Mouse (Mus musculus) lung, embryonic 14.5 days (tissue): ENCODE measurements at regions not wholly inside any gene's neighbourhood (a gene's known extent, or its start where the extent isn't known, plus 50 kb on each side); places are given as distances from the start of the nearest gene placed in this dataset.
A peak's percentile ranks its signal among the peaks of the same experiment; 100 is the strongest.

Experiments
- ATAC-seq: fragments of 200-750 bp; cut with Nextera tagmentation; 2 replicates; pipeline ENCODE4 v1.8.0; 2017; ENCODE audit warnings: mild to moderate bottlenecking, moderate TSS enrichment, moderate library complexity; ENCODE audit not compliant: insufficient read depth
- DNase-seq: peaks from one replicate; pipeline ENCODE4 v3.0.0-alpha.2; 2015
- H3K27ac ChIP-seq: fragments of 300-500 bp; sonication (generic); 2 replicates; pipeline ENCODE4 v1.5.1; 2014; ENCODE audit warnings: low read depth, mild to moderate bottlenecking, moderate library complexity
- H3K27me3 ChIP-seq: fragments of 300-500 bp; sonication (generic); 2 replicates; pipeline ENCODE4 v1.6.1; 2014; ENCODE audit warnings: low read length, control low read depth; ENCODE audit not compliant: insufficient read depth
- H3K36me3 ChIP-seq: fragments of 300-500 bp; sonication (generic); 2 replicates; pipeline ENCODE4 v1.6.1; 2014; ENCODE audit warnings: control low read depth; ENCODE audit not compliant: insufficient read depth
- H3K4me1 ChIP-seq: fragments of 300-500 bp; sonication (generic); 2 replicates; pipeline ENCODE4 v1.6.1; 2014; ENCODE audit warnings: antibody characterized with exemption, control low read depth; ENCODE audit not compliant: insufficient read depth
- H3K4me2 ChIP-seq: fragments of 300-500 bp; sonication (generic); 2 replicates; pipeline ENCODE4 v1.6.1; 2014; ENCODE audit warnings: mild to moderate bottlenecking
- H3K4me3 ChIP-seq: fragments of 300-500 bp; sonication (generic); 2 replicates; pipeline ENCODE4 v1.5.1; 2014; ENCODE audit warnings: low read depth, low read length
- H3K9ac ChIP-seq: fragments of 300-500 bp; sonication (generic); 2 replicates; pipeline ENCODE4 v1.6.1; 2014
- H3K9me3 ChIP-seq: fragments of 300-500 bp; sonication (generic); 2 replicates; pipeline ENCODE4 v1.6.1; 2016; ENCODE audit warnings: low read depth, low read length, control low read depth
- CTCF ChIP-seq: IDR thresholded peaks from 2 replicates; pipeline ENCODE4 v1.5.1; 2016; ENCODE audit warnings: antibody characterized with exemption, low read depth
- whole genome bisulfite sequencing: fragments of 180-500 bp; shearing (Covaris S2); extraction: QIAGEN DNeasy Blood & Tissue Kit; methylation state at CpG from one replicate; pipeline ENCODE4 v1.1.7; 2014; 5-methylcytosine and 5-hydroxymethylcytosine counted together

GRCm38 (mm10) chr6:84269478-84269877 is 261.1 kb downstream of the Dysf start:
- Histone ChIP-seq H3K36me3 (no peaks in the 10 kb centered on the region), H3K4me3 (no peak overlapping the region), H3K4me1 (no peaks in the 10 kb centered on the region), H3K27me3 (no peaks in the 10 kb centered on the region), H3K9me3 (no peaks in the 10 kb centered on the region), H3K9ac (no peak overlapping the region), H3K4me2 (no peak overlapping the region), H3K27ac (no peak overlapping the region)
- ATAC-seq (no peak), DNase-seq (no peak)
- 85% methylated on average over 4 of the region's 4 CpGs for WGBS
- no peak for TF ChIP-seq CTCF

- Histone ChIP-seq H3K27me3 (no peaks in the 10 kb centered on the region), H3K4me2 (no peak overlapping the region), H3K9me3 (no peaks in the 10 kb centered on the region), H3K36me3 (no peaks in the 10 kb centered on the region), H3K4me3 (no peak overlapping the region), H3K9ac (no peak overlapping the region), H3K4me1 (no peaks in the 10 kb centered on the region), H3K27ac (no peak overlapping the region)
- no peak for DNase-seq
- 55% methylated on average over 3 of the region's 3 CpGs for WGBS
- ATAC-seq, result no peak
- no peak for TF ChIP-seq CTCF
Observed at GRCm38 (mm10) chr6:84269023-84269422, 260.6 kb downstream of the Dysf start.

- H3K27me3 ChIP-seq, result no peaks in the 10 kb centered on the region
- 90% methylated on average over 4 of the region's 4 CpGs for WGBS
- H3K9me3 ChIP-seq, result no peaks in the 10 kb centered on the region
- no peak overlapping the region for H3K9ac ChIP-seq
- no peak for TF ChIP-seq CTCF
- no peak overlapping the region for H3K4me2 ChIP-seq
- no peak overlapping the region for H3K4me3 ChIP-seq
- DNase-seq (no peak), ATAC-seq (no peak)
- H3K27ac ChIP-seq, result no peak overlapping the region
- H3K36me3 ChIP-seq, result no peaks in the 10 kb centered on the region
- no peaks in the 10 kb centered on the region for H3K4me1 ChIP-seq
Observed at GRCm38 (mm10) chr6:84268111-84268510, 259.7 kb downstream of the Dysf start.

- Histone ChIP-seq H3K4me3 (no peak overlapping the region), H3K4me1 (no peaks in the 10 kb centered on the region), H3K9ac (no peak overlapping the region), H3K27me3 (no peaks in the 10 kb centered on the region), H3K9me3 (no peaks in the 10 kb centered on the region), H3K27ac (no peak overlapping the region), H3K4me2 (no peak overlapping the region), H3K36me3 (no peaks in the 10 kb centered on the region)
- 72% methylated on average over 6 of the region's 6 CpGs for WGBS
- TF ChIP-seq CTCF, result no peak
- DNase-seq (no peak), ATAC-seq (no peak)
Observed at GRCm38 (mm10) chr6:84267526-84267925, 259.1 kb downstream of the Dysf start.

- no peak; the same call in 1 of the 2 replicates for ATAC-seq
- peak; percentile 46 for DNase-seq
- no peak for TF ChIP-seq CTCF
- H3K4me3 ChIP-seq, result no peak overlapping the region
- H3K9me3 ChIP-seq, result no peaks in the 10 kb centered on the region
- WGBS, result 48% methylated on average over 13 of the region's 13 CpGs
- H3K4me2 ChIP-seq, result no peak overlapping the region
- no peaks in the 10 kb centered on the region for H3K36me3 ChIP-seq
- H3K27me3 ChIP-seq, result no peaks in the 10 kb centered on the region
- H3K4me1 ChIP-seq, result no peaks in the 10 kb centered on the region
- H3K27ac ChIP-seq, result no peak overlapping the region
- no peak overlapping the region for H3K9ac ChIP-seq
Observed at GRCm38 (mm10) chr6:84266736-84267135, 258.3 kb downstream of the Dysf start.

DNA sequence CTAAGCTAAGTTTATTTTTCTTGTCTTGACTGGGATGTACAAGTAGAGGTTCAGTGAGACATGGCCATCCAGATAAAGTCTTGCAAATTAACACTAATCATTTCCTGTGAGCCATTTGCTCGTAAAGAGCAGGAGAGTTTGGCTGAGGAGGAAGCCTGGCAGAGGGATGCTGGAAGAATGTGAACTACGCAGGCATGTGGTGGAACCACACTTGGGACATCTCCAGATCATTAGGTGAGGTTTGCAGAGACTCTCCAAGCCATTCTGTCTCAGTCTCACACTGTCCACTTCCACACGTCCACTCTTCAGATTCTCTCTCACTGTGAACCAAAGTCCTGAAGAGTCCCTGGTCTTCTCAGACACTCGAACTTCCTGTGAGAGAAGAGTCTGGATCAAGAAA is 256.3 kb downstream of the Dysf start:
- no peak overlapping the region for H3K4me2 ChIP-seq
- H3K4me3 ChIP-seq, result no peak overlapping the region
- no peak overlapping the region for H3K9ac ChIP-seq
- H3K9me3 ChIP-seq, result no peaks in the 10 kb centered on the region
- DNase-seq, result no peak
- no peak for ATAC-seq
- H3K27ac ChIP-seq, result no peak overlapping the region
- no peaks in the 10 kb centered on the region for H3K27me3 ChIP-seq
- H3K36me3 ChIP-seq, result no peaks in the 10 kb centered on the region
- TF ChIP-seq CTCF, result no peak
- 61% methylated on average over 4 of the region's 4 CpGs for whole genome bisulfite sequencing
- H3K4me1 ChIP-seq, result no peaks in the 10 kb centered on the region

- Histone ChIP-seq H3K27me3 (no peaks in the 10 kb centered on the region), H3K4me3 (no peak overlapping the region), H3K4me1 (no peaks in the 10 kb centered on the region), H3K27ac (no peak overlapping the region), H3K9me3 (no peaks in the 10 kb centered on the region), H3K4me2 (no peak overlapping the region), H3K36me3 (no peaks in the 10 kb centered on the region), H3K9ac (no peak overlapping the region)
- TF ChIP-seq CTCF, result no peak
- WGBS, result 51% methylated on average over 2 of the region's 2 CpGs
- ATAC-seq, result no peak
- DNase-seq, result no peak
Observed at GRCm38 (mm10) chr6:84263686-84264085, 255.3 kb downstream of the Dysf start.

DNA sequence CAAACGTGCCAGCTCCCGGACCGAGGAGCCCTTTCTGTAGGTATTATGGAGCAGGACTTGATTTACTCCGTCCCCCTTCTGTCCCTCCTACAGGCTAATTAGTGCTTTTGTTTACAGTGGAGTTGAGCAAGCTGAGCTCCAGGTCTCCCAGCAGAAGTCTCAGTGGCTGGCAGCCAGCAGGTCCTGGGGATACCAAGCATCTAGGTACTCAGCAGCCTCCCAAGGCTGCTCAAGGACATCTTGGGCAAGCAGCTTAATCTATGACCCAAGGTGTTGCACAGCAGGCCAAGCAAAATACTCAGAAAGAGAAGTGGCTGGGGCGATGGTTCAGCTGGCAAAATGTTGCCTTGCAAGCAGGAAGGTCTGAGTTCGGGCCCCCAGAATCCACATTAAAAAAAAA is 254.4 kb downstream of the Dysf start:
- DNase-seq, result no peak

More for the DNA sequence above, 254.4 kb downstream of the Dysf start:
- Histone ChIP-seq H3K36me3 (no peaks in the 10 kb centered on the region), H3K9me3 (no peaks in the 10 kb centered on the region), H3K27ac (no peak overlapping the region), H3K27me3 (no peaks in the 10 kb centered on the region), H3K4me2 (no peak overlapping the region), H3K9ac (no peak overlapping the region), H3K4me1 (no peaks in the 10 kb centered on the region), H3K4me3 (no peak overlapping the region)
- no peak for ATAC-seq
- 34% methylated on average over 6 of the region's 6 CpGs for WGBS
- TF ChIP-seq CTCF, result no peak
